Mouse (Mus musculus) neural tube, embryonic 15.5 days (tissue): ENCODE data around the gene Igsf8. TPM values are rescaled to one million over a fixed set of nuclear protein-coding genes. Genes with fewer than 3 reads are reported as not detected.
A peak's percentile ranks its signal among the peaks of the same experiment; 100 is the strongest.

Source experiments
- ATAC-seq: fragments of 200-750 bp; cut with Nextera tagmentation; 2 replicates; pipeline ENCODE4 v1.8.0; 2017; ENCODE audit warnings: mild to moderate bottlenecking, moderate TSS enrichment, moderate library complexity; ENCODE audit not compliant: low FRiP score
- H3K27ac ChIP-seq: fragments of 300-500 bp; sonication (generic); replicated peaks from 2 replicates; pipeline ENCODE4 v1.5.1; 2015; ENCODE audit warnings: mild to moderate bottlenecking, inconsistent platforms
- H3K27me3 ChIP-seq: fragments of 300-500 bp; sonication (generic); replicated peaks from 2 replicates; pipeline ENCODE4 v1.6.1; 2015; ENCODE audit warnings: inconsistent platforms
- H3K36me3 ChIP-seq: fragments of 300-500 bp; sonication (generic); 2 replicates; pipeline ENCODE4 v1.6.1; 2015; ENCODE audit warnings: inconsistent platforms
- H3K4me1 ChIP-seq: fragments of 300-500 bp; sonication (generic); 2 replicates; pipeline ENCODE4 v1.6.1; 2015; ENCODE audit warnings: inconsistent platforms
- H3K4me2 ChIP-seq: fragments of 300-500 bp; sonication (generic); 2 replicates; pipeline ENCODE4 v1.6.1; 2015; ENCODE audit warnings: inconsistent platforms, mild to moderate bottlenecking, moderate library complexity
- H3K4me3 ChIP-seq: fragments of 300-500 bp; sonication (generic); replicated peaks from 2 replicates; pipeline ENCODE4 v1.5.1; 2015; ENCODE audit warnings: mild to moderate bottlenecking, inconsistent platforms
- H3K9ac ChIP-seq: fragments of 300-500 bp; sonication (generic); replicated peaks from 2 replicates; pipeline ENCODE4 v1.6.1; 2015; ENCODE audit warnings: mild to moderate bottlenecking, inconsistent platforms
- H3K9me3 ChIP-seq: fragments of 300-500 bp; sonication (generic); replicated peaks from 2 replicates; pipeline ENCODE4 v1.6.1; 2016; ENCODE audit warnings: inconsistent platforms
- WGBS: fragments of 180-500 bp; shearing (Covaris S2); methylation state at CpG from one replicate; pipeline ENCODE4 v1.1.7; 2015; ENCODE audit warnings: mixed read lengths; 5-methylcytosine and 5-hydroxymethylcytosine counted together
- polyA plus RNA-seq: library from polyadenylated mRNA; unstranded; fragments of >200 nt; fragmentation: Nextera tagmentation; extraction: Ambion mirVana; gene quantifications from 2 replicates; pipeline ENCODE4 v1.2.1, GENCODE M21; 2015

Gene Igsf8
- 70.9 and 71.3 TPM in 2 replicates for polyA plus RNA-seq

DNA sequence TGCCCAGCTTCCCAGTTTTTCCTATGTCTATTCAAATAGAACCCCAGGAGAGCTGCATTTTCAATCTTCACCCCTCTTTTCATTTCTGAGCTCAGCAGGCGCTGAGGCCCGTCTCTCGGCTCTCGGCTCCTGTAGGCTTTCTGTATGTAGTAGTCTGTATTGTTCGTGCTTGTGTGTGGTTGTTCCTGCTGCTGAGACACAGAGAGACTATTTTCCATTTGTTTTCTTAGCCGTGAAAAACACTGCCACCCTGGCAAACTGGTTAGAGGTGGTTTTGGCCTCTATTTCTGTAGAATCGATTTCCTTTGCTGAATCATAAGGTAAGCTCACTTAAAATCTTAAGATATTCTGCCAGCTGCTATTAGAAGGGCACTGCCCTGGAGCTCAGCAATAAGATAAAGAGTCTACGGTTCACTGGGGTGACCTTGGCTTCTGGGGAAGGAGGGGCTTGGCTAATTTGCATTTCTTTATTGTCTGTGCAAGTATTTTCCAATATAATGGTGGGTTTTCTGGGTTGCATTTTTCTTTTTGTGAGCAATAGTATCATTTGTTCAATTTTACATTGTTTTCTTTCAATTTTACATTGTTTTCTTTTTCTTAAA lies at the start of gene Igsf8:
Gene Igsf8, plus strand, starts transcription at position 165 of the 602 bp plus-strand sequence.
- ATAC-seq: no peak
- WGBS: 19% methylated on average over 8 of the region's 8 CpGs
- H3K4me3 ChIP-seq: no peak within 1 kb of the TSS
- no peak within 1 kb of the TSS for H3K4me2 ChIP-seq
- H3K4me1 ChIP-seq: 0 out of 2 replicates have a peak, but pooled peaks cover 2% of the 10 kb centered on the region
- no peak within 1 kb of the TSS for H3K9ac ChIP-seq
- no peaks in the 10 kb centered on the region for H3K9me3 ChIP-seq
- no peaks in the 10 kb centered on the region for H3K36me3 ChIP-seq
- H3K27me3 ChIP-seq: no peaks in the 10 kb centered on the region
- peak within 1 kb of the TSS; percentile 51; the same call in 1 of the 2 replicates for H3K27ac ChIP-seq

DNA sequence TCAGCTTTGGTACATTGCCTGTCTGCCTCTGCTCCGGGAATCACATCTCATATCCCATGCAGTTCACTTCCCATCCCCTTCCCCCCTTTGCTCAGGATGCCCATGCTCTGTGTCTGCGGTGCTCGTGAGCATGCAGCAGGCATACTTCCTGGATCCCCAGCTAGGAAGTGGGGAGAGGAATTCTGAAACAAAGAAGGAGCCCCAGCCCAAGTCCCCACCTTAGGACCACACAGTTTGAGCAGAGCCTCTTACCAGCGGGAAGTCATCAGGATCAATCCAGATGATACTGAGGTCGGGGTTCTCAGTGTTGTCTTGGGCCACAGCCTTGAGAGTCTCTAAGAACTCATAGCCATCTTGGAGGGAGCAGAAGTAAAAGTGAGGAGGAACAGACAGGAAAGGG lies 48.7 kb upstream of the Igsf8 start:
- no peak overlapping the region for H3K9ac ChIP-seq
- ATAC-seq: no peak
- H3K4me3 ChIP-seq: no peak overlapping the region
- no peaks in the 10 kb centered on the region for H3K9me3 ChIP-seq
- peaks cover 20% of the 10 kb centered on the region for H3K4me1 ChIP-seq
- no peak overlapping the region for H3K27ac ChIP-seq
- 70% methylated on average over 5 of the region's 5 CpGs for WGBS
- H3K4me2 ChIP-seq: no peak overlapping the region
- H3K36me3 ChIP-seq: no peaks in the 10 kb centered on the region
- no peaks in the 10 kb centered on the region for H3K27me3 ChIP-seq

DNA sequence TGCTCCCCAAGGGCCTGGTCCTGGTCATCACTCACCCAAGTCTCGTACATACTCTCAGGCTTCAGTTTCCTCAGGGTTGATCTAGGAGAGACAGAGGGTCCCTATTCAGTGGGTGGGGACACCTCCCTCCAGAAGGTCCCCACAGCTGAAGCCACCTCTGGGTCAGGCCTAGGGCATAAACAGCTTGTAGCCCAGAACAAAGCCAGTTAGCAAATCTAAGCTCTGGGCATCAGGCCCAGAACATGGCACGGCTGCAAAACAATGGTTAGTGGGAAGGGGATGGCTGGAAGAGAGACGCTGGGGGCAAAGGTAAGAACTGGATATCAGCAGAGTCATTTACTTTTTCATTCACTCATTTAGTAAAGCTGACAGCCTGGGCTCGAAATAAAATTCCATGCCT lies 47.7 kb upstream of the Igsf8 start:
- no peak overlapping the region for H3K27ac ChIP-seq
- no peak for ATAC-seq
- WGBS: 50% methylated on average over 4 of the region's 4 CpGs
- H3K9me3 ChIP-seq: no peaks in the 10 kb centered on the region
- H3K4me2 ChIP-seq: no peak overlapping the region
- H3K36me3 ChIP-seq: no peaks in the 10 kb centered on the region
- peaks cover 24% of the 10 kb centered on the region for H3K4me1 ChIP-seq
- no peak overlapping the region for H3K9ac ChIP-seq
- no peaks in the 10 kb centered on the region for H3K27me3 ChIP-seq
- no peak overlapping the region for H3K4me3 ChIP-seq

DNA sequence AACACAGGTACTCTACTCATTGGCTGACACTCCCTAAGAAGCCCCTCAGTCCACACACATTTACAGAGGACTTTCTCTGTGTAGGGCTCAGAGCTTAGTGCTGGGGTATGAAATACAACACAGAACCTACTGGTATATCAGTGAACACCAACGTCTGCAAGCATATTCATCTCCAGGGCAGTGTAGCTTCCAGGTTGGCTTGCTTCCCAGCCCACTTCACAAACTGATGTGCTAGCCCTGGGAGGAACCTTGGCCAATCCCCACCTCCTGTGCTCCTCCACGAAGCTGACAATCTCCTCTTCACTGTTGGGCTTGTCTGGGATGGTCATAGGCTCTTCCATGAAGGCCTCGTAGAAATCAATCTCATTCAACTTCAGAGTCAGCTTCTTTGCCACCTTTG lies 46.7 kb upstream of the Igsf8 start:
- H3K9ac ChIP-seq: no peak overlapping the region
- WGBS: 65% methylated on average over 3 of the region's 3 CpGs
- no peaks in the 10 kb centered on the region for H3K9me3 ChIP-seq
- H3K27me3 ChIP-seq: no peaks in the 10 kb centered on the region
- peak overlapping the region; percentile 18; the same call in 1 of the 2 replicates for H3K27ac ChIP-seq
- H3K4me3 ChIP-seq: no peak overlapping the region
- H3K36me3 ChIP-seq: no peaks in the 10 kb centered on the region
- peaks cover 32% of the 10 kb centered on the region for H3K4me1 ChIP-seq
- ATAC-seq: no peak
- H3K4me2 ChIP-seq: no peak overlapping the region

DNA sequence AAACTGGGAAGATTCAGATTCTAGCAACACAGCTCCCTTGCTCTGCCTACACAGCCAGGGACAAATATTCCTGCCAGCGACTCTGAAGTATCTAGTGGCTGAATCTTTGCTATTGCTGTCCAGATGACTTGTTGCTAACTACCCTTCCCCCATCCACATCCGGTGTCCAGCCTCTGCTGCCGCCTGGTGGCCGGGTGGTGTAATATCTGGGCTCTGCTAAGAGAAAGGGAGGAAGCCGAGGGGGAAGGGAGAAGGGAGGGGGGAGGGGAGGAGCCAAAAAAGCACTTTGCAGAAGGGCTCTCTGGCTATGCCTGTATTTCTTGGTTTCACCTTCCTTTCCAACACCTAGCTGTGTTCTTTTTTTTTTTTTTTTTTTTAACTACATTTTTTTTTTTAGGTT lies 44.3 kb upstream of the Igsf8 start:
- H3K27ac ChIP-seq: peak overlapping the region; percentile 66
- peak; percentile 29 for ATAC-seq
- 0% methylated on average over 5 of the region's 5 CpGs for WGBS
- no peak overlapping the region for H3K4me3 ChIP-seq
- no peaks in the 10 kb centered on the region for H3K9me3 ChIP-seq
- H3K9ac ChIP-seq: no peak overlapping the region
- H3K4me2 ChIP-seq: peak overlapping the region; percentile 19
- no peaks in the 10 kb centered on the region for H3K27me3 ChIP-seq
- no peaks in the 10 kb centered on the region for H3K36me3 ChIP-seq
- H3K4me1 ChIP-seq: peaks cover 54% of the 10 kb centered on the region

DNA sequence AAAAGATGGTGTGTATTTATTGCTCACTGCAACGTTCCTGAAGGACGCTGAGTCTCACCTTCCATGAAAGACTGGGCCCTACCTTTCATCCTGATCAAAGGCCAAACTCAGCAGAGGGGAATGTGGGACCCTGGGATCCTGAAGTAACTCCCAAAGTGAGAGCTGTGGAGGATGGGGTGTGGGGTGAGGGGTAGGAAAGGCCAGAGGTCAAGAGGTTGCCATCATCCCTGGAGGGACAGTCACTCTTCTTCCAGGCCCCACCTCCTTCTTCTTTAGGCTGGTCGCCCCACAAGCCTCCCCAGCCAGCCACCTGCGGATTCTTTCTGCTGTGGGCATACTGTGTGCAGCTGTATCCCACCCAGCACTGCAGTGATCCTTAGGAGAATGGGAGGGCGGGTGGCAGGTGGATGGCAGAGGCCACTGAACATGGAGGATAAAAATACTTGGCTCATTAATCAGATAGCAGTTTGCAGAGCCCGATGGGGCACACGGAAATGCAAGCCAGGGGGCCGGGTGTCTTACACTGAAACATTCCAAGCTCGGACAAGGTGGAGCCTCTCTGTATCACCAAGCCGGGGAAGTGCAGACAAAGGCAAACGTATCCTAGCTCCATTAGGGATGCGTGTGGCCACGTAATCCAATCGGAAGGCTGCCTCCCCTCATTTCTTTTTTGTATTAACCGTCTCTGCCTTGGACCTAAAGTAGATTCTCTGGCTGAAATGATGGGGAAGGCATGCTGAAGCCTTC lies 43.1 kb upstream of the Igsf8 start:
- H3K9ac ChIP-seq: no peak overlapping the region
- no peak overlapping the region for H3K4me3 ChIP-seq
- H3K9me3 ChIP-seq: no peaks in the 10 kb centered on the region
- no peaks in the 10 kb centered on the region for H3K36me3 ChIP-seq
- H3K27me3 ChIP-seq: no peaks in the 10 kb centered on the region
- H3K27ac ChIP-seq: no peak overlapping the region
- no peak; the same call in 1 of the 2 replicates for ATAC-seq
- no peak overlapping the region for H3K4me2 ChIP-seq
- peaks cover 54% of the 10 kb centered on the region for H3K4me1 ChIP-seq
- 51% methylated on average over 15 of the region's 15 CpGs for WGBS

DNA sequence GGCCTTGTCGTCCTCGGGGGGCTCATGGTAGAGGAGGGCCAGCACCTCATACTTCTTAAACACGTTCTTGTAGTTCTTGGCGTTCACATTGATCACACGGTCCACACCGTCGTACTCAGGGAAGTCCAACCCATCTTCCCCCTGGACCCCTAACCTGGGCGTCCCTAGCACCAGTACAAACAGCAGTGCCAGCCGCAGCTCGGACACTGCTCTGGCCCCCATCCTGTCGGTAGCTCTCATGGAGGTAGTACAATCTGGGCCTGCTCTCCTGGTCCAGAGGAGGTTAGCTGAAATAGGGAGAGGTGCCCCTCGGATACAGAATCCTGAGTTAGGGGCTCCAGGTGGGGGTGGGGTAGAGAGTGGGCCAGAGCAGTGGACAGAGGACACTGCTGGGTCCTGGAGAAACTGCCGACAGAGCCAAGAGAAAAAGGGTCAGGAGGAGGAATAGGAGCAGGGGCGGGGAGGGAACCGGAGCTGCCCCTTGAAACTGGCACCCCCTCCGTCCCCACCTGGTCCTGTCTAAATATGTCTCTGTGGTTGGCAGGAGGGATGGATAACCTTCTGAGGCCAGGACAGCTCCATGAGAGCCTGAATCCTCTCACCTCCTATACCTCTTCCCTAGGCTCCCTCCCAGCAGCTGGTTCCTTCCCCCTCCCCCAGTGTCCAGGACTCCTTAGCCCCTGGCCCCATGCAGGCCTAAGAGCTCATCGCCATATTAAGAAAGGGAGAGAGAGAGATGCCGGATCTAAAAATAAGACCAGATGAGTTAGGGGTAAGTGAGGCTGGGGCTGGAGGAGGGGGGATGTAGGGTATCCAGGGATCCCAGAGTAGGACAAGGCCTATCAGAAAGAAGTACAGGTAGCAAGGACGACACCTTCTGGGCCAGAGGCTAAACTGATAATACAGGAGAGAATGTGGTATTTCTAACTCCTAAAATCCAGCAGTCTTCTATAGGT lies 41.7 kb upstream of the Igsf8 start, which contains the start of gene Casq1:
Gene Casq1, minus strand, starts transcription at position 418 of the 956 bp plus-strand sequence.
- 88% methylated on average over 19 of the region's 19 CpGs for WGBS

DNA sequence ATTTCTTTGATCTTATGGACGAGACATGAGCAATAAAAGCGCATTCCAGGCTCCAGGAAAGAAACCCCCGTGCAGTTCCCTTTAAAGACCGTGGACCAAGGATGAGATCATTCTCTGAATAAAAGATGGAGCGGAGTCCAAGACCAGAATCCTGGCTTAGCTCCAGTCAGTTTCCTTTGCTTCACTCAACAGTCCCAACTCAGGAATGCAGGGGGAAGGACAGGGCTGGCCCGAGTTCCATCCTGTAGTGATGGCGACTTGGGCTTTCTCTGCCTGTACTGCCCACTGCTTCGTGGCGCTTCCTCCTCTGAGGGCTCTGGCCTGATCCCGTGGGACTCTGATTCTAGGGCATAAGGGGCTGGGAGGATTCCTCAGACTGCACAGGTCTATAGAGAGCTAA lies 41.0 kb upstream of the Igsf8 start:
- H3K27me3 ChIP-seq: no peaks in the 10 kb centered on the region
- no peaks in the 10 kb centered on the region for H3K36me3 ChIP-seq
- H3K9ac ChIP-seq: no peak overlapping the region
- H3K4me2 ChIP-seq: no peak overlapping the region; the same call in 1 of the 2 replicates
- H3K9me3 ChIP-seq: no peaks in the 10 kb centered on the region
- no peak overlapping the region for H3K4me3 ChIP-seq
- 42% methylated on average over 10 of the region's 10 CpGs for WGBS
- H3K27ac ChIP-seq: peak overlapping the region; percentile 76
- peak; percentile 22; the same call in 1 of the 2 replicates for ATAC-seq
- H3K4me1 ChIP-seq: peaks cover 38% of the 10 kb centered on the region

More for the DNA sequence above, 41.7 kb upstream of the Igsf8 start, which contains the start of gene Casq1:
- no peak for ATAC-seq
- H3K9ac ChIP-seq: no peak within 1 kb of the TSS
- H3K36me3 ChIP-seq: no peaks in the 10 kb centered on the region
- H3K4me3 ChIP-seq: no peak within 1 kb of the TSS
- peaks cover 43% of the 10 kb centered on the region for H3K4me1 ChIP-seq
- H3K27me3 ChIP-seq: no peaks in the 10 kb centered on the region
- H3K9me3 ChIP-seq: no peaks in the 10 kb centered on the region
- H3K27ac ChIP-seq: peak within 1 kb of the TSS; percentile 76
- H3K4me2 ChIP-seq: no peak within 1 kb of the TSS; the same call in 1 of the 2 replicates

DNA sequence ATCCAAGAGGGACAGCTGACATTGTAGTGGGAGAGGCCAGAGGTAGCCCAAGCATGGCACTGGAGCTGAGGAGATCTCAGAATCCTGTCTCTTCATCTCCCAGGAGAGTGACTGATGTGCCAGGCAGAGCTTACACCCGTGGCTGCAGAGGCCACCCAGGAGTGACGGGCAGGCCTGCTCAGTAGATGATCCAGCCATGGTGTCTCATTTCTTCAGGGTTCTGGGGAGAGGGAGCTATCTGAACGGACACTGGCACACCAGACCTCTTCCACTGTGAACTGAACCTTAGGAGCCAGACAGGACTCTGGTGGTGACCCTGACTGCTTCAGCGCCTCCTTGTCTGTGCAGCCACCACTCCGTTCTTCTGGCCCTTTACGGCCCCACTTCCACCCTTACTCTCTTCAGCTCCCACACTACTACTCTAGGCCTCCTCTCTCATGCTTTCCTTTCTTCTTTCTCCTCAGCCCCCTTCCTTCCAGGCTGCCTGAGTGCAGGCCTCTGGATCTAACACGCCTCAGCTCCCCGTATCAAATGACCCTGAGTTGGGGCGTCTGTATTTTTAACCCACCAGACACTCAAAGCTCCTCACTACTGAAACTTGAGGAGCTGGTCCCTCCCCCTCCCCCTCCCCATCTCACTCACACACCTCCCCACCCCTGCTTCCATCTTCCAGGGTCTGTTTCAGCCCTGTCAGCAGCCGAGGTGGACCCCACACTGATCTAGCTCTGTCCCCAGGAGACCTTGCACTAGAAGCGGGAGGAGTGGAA lies 40.0 kb upstream of the Igsf8 start:
- Histone ChIP-seq H3K4me1 (peaks cover 38% of the 10 kb centered on the region), H3K27me3 (no peaks in the 10 kb centered on the region), H3K36me3 (no peaks in the 10 kb centered on the region), H3K9me3 (no peaks in the 10 kb centered on the region), H3K4me2 (no peak overlapping the region), H3K27ac (peak overlapping the region; percentile 76; the same call in 1 of the 2 replicates), H3K9ac (no peak overlapping the region), H3K4me3 (no peak overlapping the region)
- 55% methylated on average over 11 of the region's 11 CpGs for WGBS
- no peak for ATAC-seq

DNA sequence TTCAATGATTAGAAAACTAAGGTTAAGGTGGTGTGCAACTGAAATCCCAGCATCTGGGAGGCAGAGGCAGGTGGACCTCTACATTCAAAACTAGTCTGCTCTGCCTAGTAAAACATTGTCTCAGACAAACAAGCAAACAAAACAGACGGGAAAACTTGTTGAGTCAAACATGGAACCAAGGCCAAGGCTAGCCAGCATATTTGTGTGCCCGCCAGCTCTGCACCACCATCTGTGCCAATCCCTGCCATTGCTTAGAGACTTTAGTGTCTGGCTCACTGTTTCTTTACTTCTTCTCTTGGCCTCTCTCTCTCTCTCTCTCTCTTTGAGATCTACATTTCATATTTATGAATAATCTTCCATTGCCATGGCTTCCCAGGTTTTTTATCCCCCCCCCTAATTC lies 33.2 kb upstream of the Igsf8 start:
- no peak overlapping the region for H3K9ac ChIP-seq
- WGBS: 82% methylated on average over 2 of the region's 2 CpGs
- H3K27ac ChIP-seq: no peak overlapping the region
- no peak overlapping the region for H3K4me3 ChIP-seq
- no peak overlapping the region for H3K4me2 ChIP-seq
- no peaks in the 10 kb centered on the region for H3K9me3 ChIP-seq
- H3K36me3 ChIP-seq: no peaks in the 10 kb centered on the region
- H3K27me3 ChIP-seq: no peaks in the 10 kb centered on the region
- ATAC-seq: no peak
- H3K4me1 ChIP-seq: no peaks in the 10 kb centered on the region

DNA sequence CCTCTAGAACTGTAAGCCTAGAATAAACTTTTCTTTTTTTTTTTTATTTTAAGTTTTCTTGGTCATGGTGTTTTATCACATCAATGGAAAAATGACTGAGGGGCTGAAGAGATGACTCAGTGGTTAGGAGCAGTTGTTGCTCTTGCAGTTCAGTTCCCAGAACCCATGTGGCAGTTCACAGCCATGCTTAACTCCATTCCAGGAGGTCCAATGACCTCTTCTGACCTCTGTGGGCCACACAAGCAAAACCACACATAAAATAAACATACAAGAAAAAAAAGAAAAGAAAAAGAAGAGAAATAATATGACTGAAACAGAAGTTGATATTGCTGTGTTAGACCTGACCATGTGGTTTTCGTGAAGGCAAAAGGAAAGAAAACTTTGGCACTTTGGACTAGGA lies 32.2 kb upstream of the Igsf8 start:
- ATAC-seq: no peak
- Histone ChIP-seq H3K36me3 (no peaks in the 10 kb centered on the region), H3K4me2 (no peak overlapping the region), H3K4me1 (no peaks in the 10 kb centered on the region), H3K27me3 (no peaks in the 10 kb centered on the region), H3K9me3 (no peaks in the 10 kb centered on the region), H3K9ac (no peak overlapping the region), H3K4me3 (no peak overlapping the region), H3K27ac (no peak overlapping the region)
- WGBS: 93% methylated on average over 1 of the region's 1 CpGs
